Mouse (Mus musculus): Measurements from ENCODE around the gene Tubb4b. TPM values are rescaled to one million over a fixed set of nuclear protein-coding genes. Genes with fewer than 3 reads are reported as not detected.
A peak's percentile ranks its signal among the peaks of the same experiment; 100 is the strongest.

Gene Tubb4b
- polyA plus RNA-seq, 1 experiment from 2014 or later, result 512 TPM

- no peaks in the 10 kb centered on the region for H3K27me3 ChIP-seq (ENCODE audit: control insufficient read depth, insufficient read depth, low read length)
- H3K36me3 ChIP-seq (ENCODE audit: control insufficient read depth, insufficient read depth, low read length), result peaks cover 6% of the 10 kb centered on the region
- ATAC-seq (ENCODE audit: insufficient number of reproducible peaks, insufficient read depth, low FRiP score, low read depth), result no peak
- H3K27ac ChIP-seq (ENCODE audit: low read length), result peak overlapping the region; percentile 97
- 72% methylated on average over 8 of the region's 8 CpGs for WGBS
- peak overlapping the region; percentile 40; the same call in 1 of the 2 replicates for H3K4me3 ChIP-seq (ENCODE audit: low read depth, low read length)
- H3K9me3 ChIP-seq (ENCODE audit: control insufficient read depth, low read depth, low read length), result no peaks in the 10 kb centered on the region
- H3K4me1 ChIP-seq (ENCODE audit: control insufficient read depth, insufficient read depth, low read length), result peaks cover 8% of the 10 kb centered on the region; the same call in 1 of the 2 replicates
- no peak overlapping the region for H3K9ac ChIP-seq (replicated peaks; ENCODE audit: low read depth, low read length)
- H3K4me2 ChIP-seq (replicated peaks; ENCODE audit: low read depth, low read length), result peak overlapping the region; percentile 56
Observed at GRCm38 (mm10) chr2:25225811-25226379, 1.4 kb upstream of the Tubb4b start.

GRCm38 (mm10) chr2:25224766-25225752 lies 557 bp upstream of the Tubb4b start:
- WGBS, result 2% methylated on average over 41 of the region's 41 CpGs
- H3K27ac ChIP-seq (ENCODE audit: low read length), result peak overlapping the region; percentile 97
- no peaks in the 10 kb centered on the region for H3K27me3 ChIP-seq (ENCODE audit: control insufficient read depth, insufficient read depth, low read length)
- ATAC-seq (ENCODE audit: insufficient number of reproducible peaks, insufficient read depth, low FRiP score, low read depth), result peak; percentile 95
- peak overlapping the region; percentile 36; the same call in 1 of the 2 replicates for H3K9ac ChIP-seq (replicated peaks; ENCODE audit: low read depth, low read length)
- no peaks in the 10 kb centered on the region for H3K9me3 ChIP-seq (ENCODE audit: control insufficient read depth, low read depth, low read length)
- peak overlapping the region; percentile 89 for H3K4me3 ChIP-seq (ENCODE audit: low read depth, low read length)
- peak overlapping the region; percentile 56 for H3K4me2 ChIP-seq (replicated peaks; ENCODE audit: low read depth, low read length)
- H3K36me3 ChIP-seq (ENCODE audit: control insufficient read depth, insufficient read depth, low read length), result peaks cover 6% of the 10 kb centered on the region
- peaks cover 8% of the 10 kb centered on the region; the same call in 1 of the 2 replicates for H3K4me1 ChIP-seq (ENCODE audit: control insufficient read depth, insufficient read depth, low read length)

- Histone ChIP-seq H3K4me1 (ENCODE audit: control insufficient read depth, insufficient read depth, low read length) (peaks cover 8% of the 10 kb centered on the region; the same call in 1 of the 2 replicates), H3K9ac (replicated peaks; ENCODE audit: low read depth, low read length) (peak overlapping the region; percentile 82), H3K27ac (ENCODE audit: low read length) (peak overlapping the region; percentile 96), H3K27me3 (ENCODE audit: control insufficient read depth, insufficient read depth, low read length) (no peaks in the 10 kb centered on the region), H3K36me3 (ENCODE audit: control insufficient read depth, insufficient read depth, low read length) (peaks cover 6% of the 10 kb centered on the region), H3K4me2 (replicated peaks; ENCODE audit: low read depth, low read length) (peak overlapping the region; percentile 89), H3K9me3 (ENCODE audit: control insufficient read depth, low read depth, low read length) (no peaks in the 10 kb centered on the region), H3K4me3 (ENCODE audit: low read depth, low read length) (peak overlapping the region; percentile 89)
- WGBS, result 1% methylated on average over 53 of the region's 53 CpGs
- peak; percentile 57 for ATAC-seq (ENCODE audit: insufficient number of reproducible peaks, insufficient read depth, low FRiP score, low read depth)
Observed at GRCm38 (mm10) chr2:25223681-25224491, 616 bp downstream of the Tubb4b start.

- H3K36me3 ChIP-seq (ENCODE audit: control insufficient read depth, insufficient read depth, low read length), result peaks cover 6% of the 10 kb centered on the region
- WGBS, result 72% methylated on average over 5 of the region's 5 CpGs
- no peak overlapping the region for H3K27ac ChIP-seq (ENCODE audit: low read length)
- H3K4me1 ChIP-seq (ENCODE audit: control insufficient read depth, insufficient read depth, low read length), result peaks cover 8% of the 10 kb centered on the region; the same call in 1 of the 2 replicates
- no peaks in the 10 kb centered on the region for H3K27me3 ChIP-seq (ENCODE audit: control insufficient read depth, insufficient read depth, low read length)
- no peak overlapping the region for H3K9ac ChIP-seq (replicated peaks; ENCODE audit: low read depth, low read length)
- no peak overlapping the region for H3K4me2 ChIP-seq (replicated peaks; ENCODE audit: low read depth, low read length)
- no peak overlapping the region for H3K4me3 ChIP-seq (ENCODE audit: low read depth, low read length)
- no peak for ATAC-seq (ENCODE audit: insufficient number of reproducible peaks, insufficient read depth, low FRiP score, low read depth)
- no peaks in the 10 kb centered on the region for H3K9me3 ChIP-seq (ENCODE audit: control insufficient read depth, low read depth, low read length)
Observed at GRCm38 (mm10) chr2:25221331-25221772, 3.1 kb downstream of the Tubb4b start.

GRCm38 (mm10) chr2:25218445-25218844 lies 6.1 kb downstream of the Tubb4b start, which contains the start of gene Fam166a:
TSS of gene Fam166a (plus strand) at chr2:25218745.
- no peak within 1 kb of the TSS for H3K4me2 ChIP-seq (replicated peaks; ENCODE audit: low read depth, low read length)
- H3K9ac ChIP-seq (replicated peaks; ENCODE audit: low read depth, low read length), result no peak within 1 kb of the TSS
- H3K4me3 ChIP-seq (ENCODE audit: low read depth, low read length), result no peak within 1 kb of the TSS
- ATAC-seq (ENCODE audit: insufficient number of reproducible peaks, insufficient read depth, low FRiP score, low read depth), result no peak
- H3K27ac ChIP-seq (ENCODE audit: low read length), result no peak within 1 kb of the TSS
- H3K9me3 ChIP-seq (ENCODE audit: control insufficient read depth, low read depth, low read length), result no peaks in the 10 kb centered on the region
- peaks cover 6% of the 10 kb centered on the region for H3K36me3 ChIP-seq (ENCODE audit: control insufficient read depth, insufficient read depth, low read length)
- H3K27me3 ChIP-seq (ENCODE audit: control insufficient read depth, insufficient read depth, low read length), result no peaks in the 10 kb centered on the region
- peaks cover 2% of the 10 kb centered on the region; the same call in 1 of the 2 replicates for H3K4me1 ChIP-seq (ENCODE audit: control insufficient read depth, insufficient read depth, low read length)

GRCm38 (mm10) chr2:25217666-25218065 lies 6.8 kb downstream of the Tubb4b start:
- no peak for ATAC-seq (ENCODE audit: insufficient number of reproducible peaks, insufficient read depth, low FRiP score, low read depth)
- no peak overlapping the region for H3K4me2 ChIP-seq (replicated peaks; ENCODE audit: low read depth, low read length)
- H3K36me3 ChIP-seq (ENCODE audit: control insufficient read depth, insufficient read depth, low read length), result peaks cover 6% of the 10 kb centered on the region
- WGBS, result 62% methylated on average over 2 of the region's 2 CpGs
- no peak overlapping the region for H3K9ac ChIP-seq (replicated peaks; ENCODE audit: low read depth, low read length)
- H3K27me3 ChIP-seq (ENCODE audit: control insufficient read depth, insufficient read depth, low read length), result no peaks in the 10 kb centered on the region
- H3K9me3 ChIP-seq (ENCODE audit: control insufficient read depth, low read depth, low read length), result no peaks in the 10 kb centered on the region
- H3K4me1 ChIP-seq (ENCODE audit: control insufficient read depth, insufficient read depth, low read length), result no peaks in the 10 kb centered on the region
- no peak overlapping the region for H3K27ac ChIP-seq (ENCODE audit: low read length)
- H3K4me3 ChIP-seq (ENCODE audit: low read depth, low read length), result no peak overlapping the region

- Histone ChIP-seq H3K27ac (ENCODE audit: low read length) (no peak within 1 kb of the TSS), H3K9me3 (ENCODE audit: control insufficient read depth, low read depth, low read length) (no peaks in the 10 kb centered on the region), H3K27me3 (ENCODE audit: control insufficient read depth, insufficient read depth, low read length) (no peaks in the 10 kb centered on the region), H3K9ac (replicated peaks; ENCODE audit: low read depth, low read length) (no peak within 1 kb of the TSS), H3K4me2 (replicated peaks; ENCODE audit: low read depth, low read length) (no peak within 1 kb of the TSS), H3K4me3 (ENCODE audit: low read depth, low read length) (no peak within 1 kb of the TSS), H3K36me3 (ENCODE audit: control insufficient read depth, insufficient read depth, low read length) (no peaks in the 10 kb centered on the region; the same call in 1 of the 2 replicates), H3K4me1 (ENCODE audit: control insufficient read depth, insufficient read depth, low read length) (peaks cover 13% of the 10 kb centered on the region)
- no peak for ATAC-seq (ENCODE audit: insufficient number of reproducible peaks, insufficient read depth, low FRiP score, low read depth)
- 69% methylated on average over 3 of the region's 3 CpGs for WGBS
Observed at GRCm38 (mm10) chr2:25214444-25214843, 10.1 kb downstream of the Tubb4b start, which contains the start of gene Stpg3. TSS of gene Stpg3 (minus strand) at chr2:25214637.
